Mouse (Mus musculus) embryonic facial prominence, embryonic 12.5 days (tissue): ENCODE measurements at regions not wholly inside any gene's neighbourhood (a gene's known extent, or its start where the extent isn't known, plus 50 kb on each side); places are given as distances from the start of the nearest gene placed in this dataset.
A peak's percentile ranks its signal among the peaks of the same experiment; 100 is the strongest.

Source experiments
- ATAC-seq: fragments of 200-750 bp; cut with Nextera tagmentation; 2 replicates; pipeline ENCODE4 v1.8.0; 2017; ENCODE audit not compliant: insufficient number of reproducible peaks, insufficient read depth, low FRiP score, low TSS enrichment
- H3K27ac ChIP-seq: fragments of 300-500 bp; sonication (generic); 2 replicates; pipeline ENCODE4 v1.5.1; 2016; ENCODE audit warnings: mild to moderate bottlenecking
- H3K27me3 ChIP-seq: fragments of 300-500 bp; sonication (generic); 2 replicates; pipeline ENCODE4 v1.6.1; 2016; ENCODE audit warnings: mild to moderate bottlenecking, moderate library complexity
- H3K36me3 ChIP-seq: fragments of 300-500 bp; sonication (generic); 2 replicates; pipeline ENCODE4 v1.6.1; 2016; ENCODE audit warnings: mild to moderate bottlenecking
- H3K4me1 ChIP-seq: fragments of 300-500 bp; sonication (generic); 2 replicates; pipeline ENCODE4 v1.6.1; 2016
- H3K4me2 ChIP-seq: fragments of 300-500 bp; sonication (generic); replicated peaks from 2 replicates; pipeline ENCODE4 v1.6.1; 2016; ENCODE audit warnings: mild to moderate bottlenecking, moderate library complexity
- H3K4me3 ChIP-seq: fragments of 300-500 bp; sonication (generic); 2 replicates; pipeline ENCODE4 v1.5.1; 2016; ENCODE audit warnings: mild to moderate bottlenecking
- H3K9ac ChIP-seq: fragments of 300-500 bp; sonication (generic); 2 replicates; pipeline ENCODE4 v1.6.1; 2016; ENCODE audit warnings: mild to moderate bottlenecking, moderate library complexity
- H3K9me3 ChIP-seq: fragments of 300-500 bp; sonication (generic); 2 replicates; pipeline ENCODE4 v1.6.1; 2016; ENCODE audit warnings: mild to moderate bottlenecking, moderate library complexity
- WGBS: fragments of 180-500 bp; shearing (Covaris S2); methylation state at CpG from one replicate; pipeline ENCODE4 v1.1.7; 2016; 5-methylcytosine and 5-hydroxymethylcytosine counted together

DNA sequence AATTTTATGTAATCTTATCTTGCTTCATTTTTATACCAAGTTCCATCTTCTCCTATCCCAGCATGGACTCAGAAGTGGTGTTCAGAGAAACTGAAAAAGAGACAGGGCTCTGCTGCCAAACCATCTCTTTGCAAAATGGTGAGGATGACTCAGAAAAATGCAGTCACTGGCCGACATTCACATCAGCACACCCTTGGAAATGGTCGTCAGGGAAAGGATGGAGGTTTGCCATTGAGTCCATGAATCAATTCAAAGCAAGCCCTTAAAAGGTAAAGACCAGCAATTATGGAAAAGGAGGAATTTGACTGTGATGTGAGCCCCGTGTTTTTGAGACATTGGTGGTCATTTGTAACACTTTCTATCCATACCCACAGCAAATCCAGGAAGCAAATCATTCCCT lies 327.7 kb downstream of the Gsdmc2 start:
- H3K27me3 ChIP-seq, result no peaks in the 10 kb centered on the region

DNA sequence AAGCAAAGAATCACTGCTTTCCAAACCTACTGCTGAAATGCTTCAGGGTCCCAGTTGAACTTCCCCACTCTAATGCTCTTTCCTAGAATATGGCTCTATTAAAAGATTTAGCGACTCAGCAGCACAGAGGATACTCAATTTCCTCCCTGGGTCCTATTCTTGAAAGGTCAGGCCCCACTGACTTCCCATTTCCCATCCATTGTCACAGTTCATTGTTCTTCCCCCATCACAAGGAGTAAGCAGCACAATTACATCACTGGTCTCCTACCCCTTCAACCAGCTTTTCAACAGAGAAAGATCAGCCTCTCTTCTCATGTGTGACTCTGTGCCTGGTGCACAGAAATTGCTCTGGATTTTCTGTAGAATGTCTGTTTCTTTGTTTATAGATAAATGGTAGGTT lies 344.5 kb downstream of the Gsdmc2 start:
- WGBS, result 63% methylated on average over 1 of the region's 1 CpGs

More for the DNA sequence above, 327.7 kb downstream of the Gsdmc2 start:
- no peaks in the 10 kb centered on the region for H3K36me3 ChIP-seq
- H3K4me3 ChIP-seq, result no peak overlapping the region
- no peak overlapping the region for H3K27ac ChIP-seq
- no peak overlapping the region for H3K4me2 ChIP-seq
- ATAC-seq, result no peak
- 76% methylated on average over 3 of the region's 3 CpGs for WGBS
- no peak overlapping the region for H3K9ac ChIP-seq
- no peaks in the 10 kb centered on the region for H3K9me3 ChIP-seq
- H3K4me1 ChIP-seq, result no peaks in the 10 kb centered on the region

DNA sequence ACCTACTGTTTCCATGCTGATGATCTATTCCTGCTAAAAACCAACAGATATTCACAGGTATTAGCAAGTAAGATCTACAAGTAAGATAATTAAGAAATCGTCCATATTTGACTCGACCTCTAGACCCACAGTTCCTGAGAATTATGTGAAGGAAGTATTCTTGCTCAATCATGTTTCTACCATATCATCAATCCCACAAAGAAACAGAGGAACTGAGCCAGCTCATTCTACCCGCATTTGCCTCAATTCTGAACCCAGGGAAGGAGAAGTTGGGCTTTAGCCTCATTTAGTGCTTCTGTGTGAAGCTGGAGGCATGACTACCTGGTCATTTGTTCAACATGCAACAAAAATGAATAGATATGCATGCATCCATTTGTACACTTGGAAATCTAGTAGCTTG lies 346.5 kb downstream of the Gsdmc2 start:
- H3K4me1 ChIP-seq, result no peaks in the 10 kb centered on the region
- no peak overlapping the region for H3K27ac ChIP-seq
- H3K9ac ChIP-seq, result no peak overlapping the region
- H3K9me3 ChIP-seq, result no peaks in the 10 kb centered on the region
- no peak overlapping the region for H3K4me3 ChIP-seq
- WGBS, result 85% methylated on average over 3 of the region's 3 CpGs
- no peak overlapping the region for H3K4me2 ChIP-seq
- ATAC-seq, result no peak
- H3K36me3 ChIP-seq, result no peaks in the 10 kb centered on the region
- no peaks in the 10 kb centered on the region for H3K27me3 ChIP-seq

More for the DNA sequence above, 344.5 kb downstream of the Gsdmc2 start:
- Histone ChIP-seq H3K36me3 (no peaks in the 10 kb centered on the region), H3K9me3 (no peaks in the 10 kb centered on the region), H3K9ac (no peak overlapping the region), H3K4me1 (no peaks in the 10 kb centered on the region), H3K4me3 (no peak overlapping the region), H3K27ac (no peak overlapping the region), H3K4me2 (no peak overlapping the region), H3K27me3 (no peaks in the 10 kb centered on the region)
- no peak for ATAC-seq

- H3K36me3 ChIP-seq, result no peaks in the 10 kb centered on the region
- no peak overlapping the region for H3K4me2 ChIP-seq
- WGBS, result 90% methylated on average over 3 of the region's 3 CpGs
- H3K9me3 ChIP-seq, result no peaks in the 10 kb centered on the region
- ATAC-seq, result no peak
- H3K4me1 ChIP-seq, result no peaks in the 10 kb centered on the region
- no peaks in the 10 kb centered on the region for H3K27me3 ChIP-seq
- no peak overlapping the region for H3K9ac ChIP-seq
- H3K27ac ChIP-seq, result no peak overlapping the region
- no peak overlapping the region for H3K4me3 ChIP-seq
These were observed 347.8 kb downstream of the Gsdmc2 start for GRCm38 (mm10) chr15:63497207-63497606.

DNA sequence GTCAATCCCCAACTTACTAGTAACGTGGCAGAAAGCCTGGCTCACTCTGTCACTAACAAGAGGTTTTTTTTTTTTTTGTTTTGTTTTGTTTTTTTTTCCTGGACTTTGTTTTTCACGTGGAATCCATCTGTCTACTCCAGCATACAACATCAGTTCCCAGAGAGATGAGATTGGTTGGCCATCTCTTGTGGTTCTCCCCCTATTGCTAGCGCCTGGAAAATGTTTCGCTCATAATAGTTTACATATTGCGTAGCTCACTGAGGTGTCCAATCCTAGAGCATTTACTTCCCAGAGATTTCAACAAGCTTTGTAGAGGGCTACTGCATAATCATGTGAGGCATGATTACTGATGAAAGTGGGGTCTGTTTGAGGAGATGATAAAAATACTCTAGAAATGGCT lies 360.1 kb downstream of the Gsdmc2 start:
- Histone ChIP-seq H3K4me3 (no peak overlapping the region), H3K36me3 (no peaks in the 10 kb centered on the region), H3K27ac (0 out of 2 replicates have a peak overlapping the region, but pooled peaks have one; percentile 17), H3K4me2 (no peak overlapping the region), H3K4me1 (peaks cover 8% of the 10 kb centered on the region; the same call in 1 of the 2 replicates), H3K9me3 (no peaks in the 10 kb centered on the region), H3K9ac (no peak overlapping the region), H3K27me3 (no peaks in the 10 kb centered on the region)
- 55% methylated on average over 5 of the region's 5 CpGs for WGBS
- ATAC-seq, result no peak

- ATAC-seq, result no peak
- Histone ChIP-seq H3K36me3 (no peaks in the 10 kb centered on the region), H3K4me1 (peaks cover 8% of the 10 kb centered on the region; the same call in 1 of the 2 replicates), H3K4me3 (no peak overlapping the region), H3K9ac (no peak overlapping the region), H3K4me2 (no peak overlapping the region), H3K27me3 (no peaks in the 10 kb centered on the region), H3K9me3 (no peaks in the 10 kb centered on the region), H3K27ac (peak overlapping the region; percentile 17; the same call in 1 of the 2 replicates)
- 23% methylated on average over 4 of the region's 4 CpGs for WGBS
These were observed 360.6 kb downstream of the Gsdmc2 start for GRCm38 (mm10) chr15:63484217-63484887.

GRCm38 (mm10) chr15:63479270-63479805 lies 365.6 kb downstream of the Gsdmc2 start:
- H3K9me3 ChIP-seq, result no peaks in the 10 kb centered on the region
- H3K4me2 ChIP-seq, result no peak overlapping the region
- peaks cover 4% of the 10 kb centered on the region; the same call in 1 of the 2 replicates for H3K4me1 ChIP-seq
- 50% methylated on average over 1 of the region's 1 CpGs for WGBS
- H3K9ac ChIP-seq, result no peak overlapping the region
- no peaks in the 10 kb centered on the region for H3K27me3 ChIP-seq
- H3K4me3 ChIP-seq, result no peak overlapping the region
- H3K27ac ChIP-seq, result no peak overlapping the region
- ATAC-seq, result no peak
- H3K36me3 ChIP-seq, result no peaks in the 10 kb centered on the region

DNA sequence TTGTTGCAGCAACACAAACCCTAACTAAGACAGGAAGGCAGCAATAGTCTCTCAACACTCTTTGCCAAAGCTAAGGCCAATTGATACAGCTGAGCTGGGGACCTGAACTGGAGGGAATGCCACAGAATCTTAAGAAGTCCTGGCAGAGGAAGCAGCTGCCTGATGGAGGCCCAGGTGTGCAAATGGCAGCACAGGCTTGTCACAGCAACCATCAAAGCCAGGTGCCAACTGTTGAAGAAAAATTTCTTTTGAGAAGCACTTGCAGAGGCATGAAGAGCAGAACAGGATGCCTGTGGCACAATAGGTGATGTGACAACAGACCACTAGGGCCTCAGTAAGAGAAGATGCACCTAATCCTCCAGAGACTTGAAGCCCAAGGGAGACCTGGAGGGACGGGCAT lies 378.1 kb downstream of the Gsdmc2 start:
- no peak overlapping the region for H3K9ac ChIP-seq
- no peak overlapping the region for H3K27ac ChIP-seq
- ATAC-seq, result no peak
- no peak overlapping the region for H3K4me3 ChIP-seq
- no peaks in the 10 kb centered on the region for H3K36me3 ChIP-seq
- no peaks in the 10 kb centered on the region for H3K9me3 ChIP-seq
- no peak overlapping the region for H3K4me2 ChIP-seq
- H3K27me3 ChIP-seq, result no peaks in the 10 kb centered on the region
- WGBS, result 60% methylated on average over 1 of the region's 1 CpGs
- no peaks in the 10 kb centered on the region for H3K4me1 ChIP-seq

- Histone ChIP-seq H3K4me1 (no peaks in the 10 kb centered on the region), H3K4me3 (no peak overlapping the region), H3K9ac (no peak overlapping the region), H3K4me2 (no peak overlapping the region), H3K36me3 (no peaks in the 10 kb centered on the region), H3K9me3 (no peaks in the 10 kb centered on the region), H3K27ac (no peak overlapping the region), H3K27me3 (no peaks in the 10 kb centered on the region)
- WGBS, result 83% methylated on average over 3 of the region's 3 CpGs
- ATAC-seq, result no peak
These were observed 392.4 kb downstream of the Gsdmc2 start for GRCm38 (mm10) chr15:63452529-63452928.

DNA sequence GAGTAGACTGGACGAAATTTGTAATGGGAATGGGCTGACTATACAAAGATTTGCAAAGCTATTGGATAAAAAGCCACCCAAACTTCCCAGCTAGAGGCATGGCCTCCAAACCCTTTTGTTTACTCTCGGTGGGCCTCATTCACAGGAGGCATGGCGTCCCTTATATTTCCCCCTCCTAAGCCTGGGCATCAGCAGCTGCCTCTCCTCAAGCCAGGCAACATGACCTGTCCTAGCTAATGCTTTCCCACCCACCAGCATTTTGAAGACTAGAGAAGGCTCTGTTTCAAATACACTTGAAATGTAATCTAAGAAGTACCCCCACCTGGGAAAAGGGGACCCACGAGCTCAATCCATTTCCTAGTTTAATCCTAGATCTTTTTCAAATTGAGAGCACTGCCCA lies 398.7 kb downstream of the Gsdmc2 start:
- Histone ChIP-seq H3K9me3 (no peaks in the 10 kb centered on the region), H3K27ac (no peak overlapping the region), H3K4me3 (no peak overlapping the region), H3K27me3 (no peaks in the 10 kb centered on the region), H3K4me1 (no peaks in the 10 kb centered on the region), H3K36me3 (no peaks in the 10 kb centered on the region), H3K4me2 (no peak overlapping the region), H3K9ac (no peak overlapping the region)
- ATAC-seq, result 0 out of 2 replicates have a peak, but pooled peaks have one; percentile 47
- WGBS, result 60% methylated on average over 4 of the region's 4 CpGs

- WGBS, result 58% methylated on average over 4 of the region's 4 CpGs
- Histone ChIP-seq H3K9ac (no peak overlapping the region), H3K9me3 (no peaks in the 10 kb centered on the region), H3K4me3 (no peak overlapping the region), H3K27me3 (no peaks in the 10 kb centered on the region), H3K4me1 (no peaks in the 10 kb centered on the region), H3K4me2 (no peak overlapping the region), H3K27ac (no peak overlapping the region), H3K36me3 (no peaks in the 10 kb centered on the region)
- no peak for ATAC-seq
These were observed 400.0 kb downstream of the Gsdmc2 start for GRCm38 (mm10) chr15:63445016-63445415.

DNA sequence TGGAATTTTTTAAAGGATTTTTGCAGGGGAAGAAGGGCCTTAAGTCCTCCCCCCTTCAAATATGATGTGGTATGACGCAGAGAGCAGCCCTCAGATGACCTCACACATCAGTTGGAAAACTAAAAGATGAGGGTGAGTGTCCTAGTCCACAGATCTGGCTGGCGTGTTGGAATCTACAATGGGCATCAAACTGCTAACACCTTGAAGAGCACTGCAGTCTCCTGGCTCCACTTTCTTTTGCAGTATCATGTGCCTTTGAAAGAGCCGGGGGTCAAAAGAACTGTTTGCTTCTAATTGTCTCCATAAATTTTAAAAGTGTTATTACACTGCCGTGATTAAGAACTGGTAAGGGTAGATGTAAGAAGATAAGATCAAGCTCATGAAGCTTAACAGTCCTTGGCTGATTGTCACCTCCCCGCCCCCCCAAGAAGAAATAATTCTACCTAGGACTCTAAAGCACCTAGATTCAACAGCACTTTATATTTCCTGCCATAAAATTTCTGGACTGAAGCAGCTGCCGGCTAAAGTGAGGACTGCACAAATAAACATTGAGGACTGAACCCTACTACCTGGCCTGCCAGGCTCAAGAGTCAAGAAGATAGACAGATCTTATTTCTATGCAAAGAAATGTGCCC lies 402.7 kb downstream of the Gsdmc2 start:
- no peak overlapping the region for H3K27ac ChIP-seq
- no peaks in the 10 kb centered on the region for H3K36me3 ChIP-seq
- ATAC-seq, result no peak
- H3K9me3 ChIP-seq, result no peaks in the 10 kb centered on the region
- WGBS, result 76% methylated on average over 6 of the region's 6 CpGs
- no peaks in the 10 kb centered on the region for H3K27me3 ChIP-seq
- no peak overlapping the region for H3K4me2 ChIP-seq
- no peak overlapping the region for H3K4me3 ChIP-seq
- H3K4me1 ChIP-seq, result no peaks in the 10 kb centered on the region
- no peak overlapping the region for H3K9ac ChIP-seq
